Mouse (Mus musculus): ENCODE measurements at regions not wholly inside any gene's neighbourhood (a gene's known extent, or its start where the extent isn't known, plus 50 kb on each side); places are given as distances from the start of the nearest gene placed in this dataset.

DNA sequence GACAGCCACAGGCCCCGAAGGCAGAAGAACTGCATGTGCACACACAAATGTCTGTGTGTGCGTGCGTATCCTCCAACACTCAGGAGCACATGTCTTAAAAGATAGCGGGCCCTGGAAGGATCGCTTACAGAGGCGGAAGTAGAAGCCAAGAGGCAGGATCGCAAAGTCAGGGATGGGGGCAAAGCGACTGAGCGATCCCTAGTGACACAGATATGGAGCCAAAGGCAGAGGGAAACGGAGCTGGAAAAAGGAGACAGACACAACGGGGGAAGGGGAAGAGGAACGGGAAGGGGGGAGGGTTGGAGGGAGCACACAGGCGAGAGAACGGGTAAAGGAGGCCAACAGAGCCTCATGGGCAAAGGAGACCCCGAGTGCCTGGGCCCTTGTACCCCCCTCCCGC, 129.8 kb upstream of the Lhx5 start:
- no peak for TF ChIP-seq CTCF (conservative IDR thresholded peaks at IDR 0.05; ENCODE audit: low read length)
- TF ChIP-seq POU5F1 (IDR thresholded peaks at IDR 0.05; ENCODE audit: borderline replicate concordance, low read length), result no peak
- TF ChIP-seq NANOG (IDR thresholded peaks at IDR 0.05; ENCODE audit: borderline replicate concordance, low read length), result no peak

Measured in E14TG2a.4 (cell line).